Mouse (Mus musculus) megakaryocyte, embryonic 14.5 days (primary cell): ENCODE measurements at regions not wholly inside any gene's neighbourhood (a gene's known extent, or its start where the extent isn't known, plus 50 kb on each side); places are given as distances from the start of the nearest gene placed in this dataset.

ENCODE experiments used
- FLI1 ChIP-seq: IDR thresholded peaks from 2 replicates; pipeline ENCODE4 v1.6.1; 2012; ENCODE audit warnings: low read length, inconsistent platforms, mixed read lengths
- GATA1 ChIP-seq: IDR thresholded peaks from 3 replicates; pipeline ENCODE4 v1.6.1; 2012; ENCODE audit warnings: mixed read lengths, low read length, inconsistent platforms, borderline replicate concordance

DNA sequence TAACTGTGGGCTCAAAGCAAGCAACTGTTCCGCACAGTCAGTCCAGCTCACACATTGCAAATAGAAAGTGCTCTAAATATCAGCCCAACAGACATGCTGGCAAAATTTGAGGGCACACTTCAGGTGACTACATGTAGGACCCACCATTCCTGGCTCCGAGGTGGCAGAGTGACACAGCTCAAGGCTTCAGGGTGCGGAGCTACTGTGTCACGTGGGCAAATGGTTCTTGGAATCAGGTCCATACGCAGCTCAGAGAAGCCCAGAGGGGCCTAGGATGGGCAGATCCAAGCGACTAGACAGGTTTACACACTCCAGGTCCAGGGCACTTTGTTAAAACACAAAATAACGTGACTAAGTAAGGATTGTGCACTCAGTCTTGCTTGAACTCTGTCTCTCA is 226.2 kb upstream of the Pabpc6 start:
- TF ChIP-seq GATA1 (no peak), FLI1 (no peak)
